Mouse (Mus musculus) limb, embryonic 14.5 days (tissue): ENCODE data around the gene Klk1. TPM values are rescaled to one million over a fixed set of nuclear protein-coding genes. Genes with fewer than 3 reads are reported as not detected.

Source experiments
- ATAC-seq: fragments of 200-750 bp; cut with Nextera tagmentation; 2 replicates; pipeline ENCODE4 v1.8.0; 2017; ENCODE audit warnings: low read depth, moderate number of reproducible peaks, moderate TSS enrichment; ENCODE audit not compliant: low FRiP score
- DNase-seq: peaks from one replicate; pipeline ENCODE4 v3.0.0-alpha.2; 2015; ENCODE audit warnings: low spot score
- H3K27ac ChIP-seq: fragments of 300-500 bp; sonication (generic); replicated peaks from 2 replicates; pipeline ENCODE4 v1.5.1; 2014; ENCODE audit warnings: low read depth, mild to moderate bottlenecking, low read length, moderate library complexity, mixed read lengths
- H3K27me3 ChIP-seq: fragments of 300-500 bp; sonication (generic); 2 replicates; pipeline ENCODE4 v1.6.1; 2014; ENCODE audit warnings: low read length, mixed read lengths; ENCODE audit not compliant: control insufficient read depth, insufficient read depth
- H3K36me3 ChIP-seq: fragments of 300-500 bp; sonication (generic); 2 replicates; pipeline ENCODE4 v1.6.1; 2014; ENCODE audit warnings: mild to moderate bottlenecking, low read length, moderate library complexity, mixed read lengths; ENCODE audit not compliant: control insufficient read depth, insufficient read depth
- H3K4me1 ChIP-seq: fragments of 300-500 bp; sonication (generic); 2 replicates; pipeline ENCODE4 v1.6.1; 2014; ENCODE audit warnings: antibody characterized with exemption, low read length, mixed read lengths; ENCODE audit not compliant: control insufficient read depth, insufficient read depth
- H3K4me2 ChIP-seq: fragments of 300-500 bp; sonication (generic); replicated peaks from 2 replicates; pipeline ENCODE4 v1.6.1; 2014; ENCODE audit warnings: low read depth, mild to moderate bottlenecking, low read length, moderate library complexity; ENCODE audit not compliant: severe bottlenecking
- H3K4me3 ChIP-seq: fragments of 300-500 bp; sonication (generic); replicated peaks from 2 replicates; pipeline ENCODE4 v1.5.1; 2014; ENCODE audit warnings: low read length
- H3K9ac ChIP-seq: fragments of 300-500 bp; sonication (generic); 2 replicates; pipeline ENCODE4 v1.6.1; 2014; ENCODE audit warnings: mild to moderate bottlenecking, low read depth, low read length, moderate library complexity; ENCODE audit not compliant: severe bottlenecking
- H3K9me3 ChIP-seq: fragments of 300-500 bp; sonication (generic); 2 replicates; pipeline ENCODE4 v1.6.1; 2016; ENCODE audit warnings: low read length; ENCODE audit not compliant: control insufficient read depth
- POLR2A ChIP-seq: fragments of 200-500 bp; IDR thresholded peaks from 2 replicates; pipeline ENCODE4 v1.8.0; 2012; ENCODE audit warnings: inconsistent platforms, mild to moderate bottlenecking, moderate library complexity, borderline replicate concordance; ENCODE audit not compliant: insufficient read depth, insufficient read length; ENCODE audit errors: extremely low read depth
- WGBS: fragments of 180-500 bp; shearing (Covaris S2); extraction: QIAGEN DNeasy Blood & Tissue Kit; methylation state at CpG from one replicate; pipeline ENCODE4 v1.1.7; 2014; 5-methylcytosine and 5-hydroxymethylcytosine counted together
- polyA plus RNA-seq, 2 experiments: library from polyadenylated mRNA; depleted of rRNA in 1 of 2; stranded (reverse) in 1 of 2; unstranded in 1 of 2; fragments of >200 nt; fragmentation: Nextera tagmentation in 1 of 2; extraction: Ambion mirVana in 1 of 2; gene quantifications; 2 replicates each; pipeline versions ENCODE4 v1.2.1 to v1.2.3; 2012 to 2014

Gene Klk1
- polyA plus RNA-seq, 2 experiments, result not detected

GRCm38 (mm10) chr7:44257278-44257677 is 32.1 kb downstream of the Klk1 start, which contains the start of gene Acp4:
Gene Acp4 (minus strand): TSS chr7:44257378.
- Histone ChIP-seq H3K4me2 (no peak within 1 kb of the TSS), H3K4me3 (no peak within 1 kb of the TSS), H3K9me3 (no peaks in the 10 kb centered on the region), H3K9ac (no peak within 1 kb of the TSS), H3K36me3 (peaks cover 13% of the 10 kb centered on the region), H3K27ac (no peak within 1 kb of the TSS), H3K4me1 (no peaks in the 10 kb centered on the region), H3K27me3 (no peaks in the 10 kb centered on the region; the same call in 1 of the 2 replicates)
- no peak for DNase-seq
- ATAC-seq, result no peak
- no peak for TF ChIP-seq POLR2A
- WGBS, result 72% methylated on average over 4 of the region's 4 CpGs

- whole genome bisulfite sequencing, result 72% methylated on average over 6 of the region's 6 CpGs
- Histone ChIP-seq H3K9ac (no peak overlapping the region), H3K27me3 (peaks cover 11% of the 10 kb centered on the region), H3K9me3 (no peaks in the 10 kb centered on the region), H3K4me1 (peaks cover 4% of the 10 kb centered on the region; the same call in 1 of the 2 replicates), H3K27ac (no peak overlapping the region), H3K36me3 (no peaks in the 10 kb centered on the region), H3K4me2 (no peak overlapping the region), H3K4me3 (no peak overlapping the region)
- no peak for TF ChIP-seq POLR2A
- DNase-seq, result no peak
- ATAC-seq, result no peak
Measured at GRCm38 (mm10) chr7:44260410-44260809, 35.2 kb downstream of the Klk1 start.

- H3K9ac ChIP-seq, result no peak within 1 kb of the TSS
Measured at GRCm38 (mm10) chr7:44261147-44261546, 36.0 kb downstream of the Klk1 start, which contains the start of gene Gm15517. Gene Gm15517 (plus strand): TSS chr7:44261447.

GRCm38 (mm10) chr7:44262791-44263643 is 37.9 kb downstream of the Klk1 start:
- peaks cover 4% of the 10 kb centered on the region; the same call in 1 of the 2 replicates for H3K4me1 ChIP-seq
- H3K36me3 ChIP-seq, result no peaks in the 10 kb centered on the region
- no peak overlapping the region for H3K4me3 ChIP-seq
- 2% methylated on average over 34 of the region's 34 CpGs for WGBS
- peaks cover 11% of the 10 kb centered on the region for H3K27me3 ChIP-seq
- peak overlapping the region; percentile 38 for H3K4me2 ChIP-seq
- TF ChIP-seq POLR2A, result peak; percentile 29; the same call in 1 of the 2 replicates
- no peaks in the 10 kb centered on the region for H3K9me3 ChIP-seq
- DNase-seq (peak; percentile 93), ATAC-seq (peak; percentile 70)
- no peak overlapping the region for H3K27ac ChIP-seq
- no peak overlapping the region for H3K9ac ChIP-seq

More at GRCm38 (mm10) chr7:44261147-44261546, 36.0 kb downstream of the Klk1 start, which contains the start of gene Gm15517:
- no peak for DNase-seq
- TF ChIP-seq POLR2A, result no peak
- no peak for ATAC-seq
- 57% methylated on average over 5 of the region's 5 CpGs for WGBS
- Histone ChIP-seq H3K4me3 (no peak within 1 kb of the TSS), H3K4me2 (no peak within 1 kb of the TSS), H3K27me3 (peaks cover 11% of the 10 kb centered on the region), H3K27ac (no peak within 1 kb of the TSS), H3K4me1 (peaks cover 4% of the 10 kb centered on the region; the same call in 1 of the 2 replicates), H3K9me3 (no peaks in the 10 kb centered on the region), H3K36me3 (no peaks in the 10 kb centered on the region)

- DNase-seq (no peak), ATAC-seq (no peak)
- 83% methylated on average over 11 of the region's 11 CpGs for WGBS
- H3K4me1 ChIP-seq, result peaks cover 2% of the 10 kb centered on the region; the same call in 1 of the 2 replicates
- TF ChIP-seq POLR2A, result no peak
- no peak overlapping the region for H3K9ac ChIP-seq
- H3K4me3 ChIP-seq, result no peak overlapping the region
- no peaks in the 10 kb centered on the region for H3K36me3 ChIP-seq
- H3K4me2 ChIP-seq, result no peak overlapping the region
- H3K27me3 ChIP-seq, result peaks cover 9% of the 10 kb centered on the region
- no peaks in the 10 kb centered on the region for H3K9me3 ChIP-seq
- no peak overlapping the region for H3K27ac ChIP-seq
Measured at GRCm38 (mm10) chr7:44268117-44268516, 43.0 kb downstream of the Klk1 start.
